Mouse (Mus musculus): ENCODE results near the gene Cx3cr1.

DNA sequence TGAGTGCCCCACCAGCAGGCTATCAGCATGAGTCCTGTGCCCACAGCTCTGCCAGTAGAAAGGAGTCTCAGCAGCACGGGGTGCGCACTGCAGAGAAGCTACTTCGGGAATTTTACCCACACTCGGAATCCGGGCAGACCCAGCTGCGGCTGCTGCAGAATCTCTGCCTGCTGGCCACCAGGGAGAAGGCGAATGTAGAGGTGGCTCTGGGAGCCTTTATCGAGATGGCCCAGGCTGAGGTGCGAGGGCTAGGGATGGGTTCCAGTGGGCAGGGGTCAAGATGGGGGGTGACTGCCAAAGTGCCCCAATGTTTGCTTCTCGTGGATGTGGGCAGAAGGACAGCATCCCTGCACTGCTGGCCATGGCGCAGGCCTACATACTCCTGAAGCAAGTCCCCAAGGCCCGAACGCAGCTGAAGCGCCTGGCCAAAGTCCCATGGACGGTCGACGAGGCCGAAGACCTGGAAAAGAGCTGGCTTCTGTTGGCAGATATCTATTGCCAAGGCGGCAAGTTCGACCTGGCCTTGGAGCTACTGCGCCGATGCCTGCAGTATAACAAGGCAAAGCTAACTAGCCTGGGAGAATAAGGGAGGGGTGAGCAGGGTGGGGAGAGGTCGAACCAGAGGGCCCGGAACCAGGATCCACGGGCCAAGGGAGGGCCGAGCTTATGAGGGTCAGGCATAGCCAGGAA is 103.3 kb downstream of the Cx3cr1 start:
- TF ChIP-seq CTCF (IDR thresholded peaks at IDR 0.05; ENCODE audit: low read depth), result no peak
- no peak for TF ChIP-seq EP300 (IDR thresholded peaks at IDR 0.05; ENCODE audit: low read depth)

All from liver, postnatal 0 days (tissue).